Mouse (Mus musculus): ENCODE results near the gene Rbm28. TPM values are rescaled to one million over a fixed set of nuclear protein-coding genes. Genes with fewer than 3 reads are reported as not detected.

Gene Rbm28
- total RNA-seq (2021) = 10 to 100 TPM; 21.4 to 29.1 TPM
- long read RNA-seq, experiment 1, full-length matches to known transcripts = 19 of 30 reads
- long read RNA-seq, experiment 1, partial matches to known transcripts = 8 of 30 reads
- long read RNA-seq, experiment 1, other reads (novel, unspliced or antisense) = 3 of 30 reads
- long read RNA-seq, experiment 2, full-length matches to known transcripts = 8 of 14 reads
- long read RNA-seq, experiment 2, partial matches to known transcripts = 1 of 14 reads
- long read RNA-seq, experiment 2, other reads (novel, unspliced or antisense) = 5 of 14 reads

- peak; percentile 90 for DNase-seq
Measured at GRCm38 (mm10) chr6:29164314-29165244, at the start of gene Rbm28. TSS of gene Rbm28 (minus strand) at chr6:29165006.

GRCm38 (mm10) chr6:29214245-29214644 lies 49.4 kb upstream of the Rbm28 start:
- DNase-seq = peak; percentile 77

- DNase-seq = peak; percentile 73
Measured at GRCm38 (mm10) chr6:29213436-29213835, 48.6 kb upstream of the Rbm28 start.

- DNase-seq = peak; percentile 93
Measured at GRCm38 (mm10) chr6:29211806-29212492, 47.1 kb upstream of the Rbm28 start.

- peak; percentile 48 for DNase-seq
Measured at GRCm38 (mm10) chr6:29211146-29211545, 46.3 kb upstream of the Rbm28 start.

GRCm38 (mm10) chr6:29210231-29210936 lies 45.6 kb upstream of the Rbm28 start:
- DNase-seq = no peak

GRCm38 (mm10) chr6:29208178-29208577 lies 43.4 kb upstream of the Rbm28 start:
- no peak for DNase-seq

GRCm38 (mm10) chr6:29207017-29207416 lies 42.2 kb upstream of the Rbm28 start:
- DNase-seq = no peak

- DNase-seq = no peak
Measured at GRCm38 (mm10) chr6:29206006-29206405, 41.2 kb upstream of the Rbm28 start.

GRCm38 (mm10) chr6:29204932-29205614 lies 40.3 kb upstream of the Rbm28 start:
- peak; percentile 68 for DNase-seq

GRCm38 (mm10) chr6:29203861-29204585 lies 39.2 kb upstream of the Rbm28 start:
- DNase-seq = no peak

- DNase-seq = no peak
Measured at GRCm38 (mm10) chr6:29203096-29203495, 38.3 kb upstream of the Rbm28 start.

- no peak for DNase-seq
Measured at GRCm38 (mm10) chr6:29201988-29202387, 37.2 kb upstream of the Rbm28 start.

- no peak for DNase-seq
Measured at GRCm38 (mm10) chr6:29201341-29201740, 36.5 kb upstream of the Rbm28 start.

- no peak for DNase-seq
Measured at GRCm38 (mm10) chr6:29200496-29200895, 35.7 kb upstream of the Rbm28 start.

- DNase-seq = no peak
Measured at GRCm38 (mm10) chr6:29199223-29199855, 34.5 kb upstream of the Rbm28 start.

GRCm38 (mm10) chr6:29198309-29199222 lies 33.8 kb upstream of the Rbm28 start:
- DNase-seq = peak; percentile 94

- DNase-seq = peak; percentile 61
Measured at GRCm38 (mm10) chr6:29195846-29196698, 31.3 kb upstream of the Rbm28 start.
